Mouse (Mus musculus): ENCODE data around the gene Ctsw. TPM values are rescaled to one million over a fixed set of nuclear protein-coding genes. Genes with fewer than 3 reads are reported as not detected.
"Not testable (repeated sequence)": the region's sequence is repeated elsewhere in the genome, so short reads cannot be mapped to it uniquely, and the experiment has no call there.

The Ctsw gene
- polyA plus RNA-seq, 1 experiment from 2014 or later, result 1.5 TPM

DNA sequence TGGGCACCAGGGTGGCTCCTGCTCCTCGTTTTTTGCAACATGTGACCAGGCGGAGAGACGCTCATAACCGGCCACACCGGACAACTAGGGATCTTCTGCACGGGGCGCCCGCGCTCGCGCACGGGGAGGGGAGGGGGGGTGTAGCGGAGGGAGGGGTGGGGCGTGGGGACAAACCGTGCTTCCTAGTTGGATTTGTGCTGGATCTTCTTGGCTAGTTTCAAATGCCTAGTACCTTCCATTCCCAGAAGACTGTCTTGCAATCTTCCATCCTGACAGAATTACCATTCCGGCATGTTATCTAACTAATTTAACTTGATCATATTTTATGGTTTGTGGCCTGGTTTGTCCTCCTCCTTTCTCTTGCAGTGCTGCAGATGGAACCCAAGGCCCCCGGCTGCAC lies 35.4 kb upstream of the Ctsw start, which contains the start of gene 1700020D05Rik:
1700020D05Rik (minus strand) TSS at position 101 of the 400 bp plus-strand sequence.
- H3K9ac ChIP-seq (replicated peaks; ENCODE audit: low read depth, low read length), result no peak within 1 kb of the TSS
- H3K27ac ChIP-seq (ENCODE audit: low read length), result no peak within 1 kb of the TSS
- no peak within 1 kb of the TSS for H3K4me3 ChIP-seq (ENCODE audit: low read depth, low read length)
- no peak for ATAC-seq (ENCODE audit: insufficient number of reproducible peaks, insufficient read depth, low FRiP score, low read depth)
- no peaks in the 10 kb centered on the region for H3K36me3 ChIP-seq (ENCODE audit: control insufficient read depth, insufficient read depth, low read length)
- H3K27me3 ChIP-seq (ENCODE audit: control insufficient read depth, insufficient read depth, low read length), result no peaks in the 10 kb centered on the region
- H3K4me2 ChIP-seq (replicated peaks; ENCODE audit: low read depth, low read length), result no peak within 1 kb of the TSS
- H3K4me1 ChIP-seq (ENCODE audit: control insufficient read depth, insufficient read depth, low read length), result no peaks in the 10 kb centered on the region
- 62% methylated on average over 17 of the region's 17 CpGs for WGBS
- H3K9me3 ChIP-seq (ENCODE audit: control insufficient read depth, low read depth, low read length), result no peaks in the 10 kb centered on the region

DNA sequence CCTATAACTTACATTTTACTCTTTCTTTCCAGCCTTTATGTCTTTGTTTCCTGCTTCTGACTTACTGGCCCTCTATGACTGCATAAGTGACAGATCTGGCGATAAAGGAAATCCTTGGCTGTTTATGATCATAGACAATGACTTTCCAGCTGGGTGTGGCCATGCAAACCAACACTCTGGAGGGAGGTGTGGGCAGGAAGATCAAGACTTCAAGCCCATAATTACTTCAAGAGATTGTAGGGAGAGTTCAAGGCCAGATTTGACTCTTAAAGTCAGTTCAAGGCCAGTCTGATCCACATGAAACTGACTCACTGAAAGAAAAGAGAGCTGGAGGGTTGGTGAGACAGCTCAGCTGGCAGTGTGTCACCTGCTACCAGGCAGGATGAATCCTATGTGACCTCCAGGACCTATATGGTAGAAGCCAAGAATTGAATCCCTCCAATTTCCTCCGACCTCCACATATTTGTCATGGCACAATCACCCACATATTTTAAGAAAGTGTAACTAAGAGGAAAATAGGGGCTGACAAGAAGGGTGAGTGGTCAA lies 32.1 kb upstream of the Ctsw start:
- no peak overlapping the region for H3K9ac ChIP-seq (replicated peaks; ENCODE audit: low read depth, low read length)
- H3K36me3 ChIP-seq (ENCODE audit: control insufficient read depth, insufficient read depth, low read length), result peaks cover 16% of the 10 kb centered on the region
- no peak overlapping the region for H3K4me2 ChIP-seq (replicated peaks; ENCODE audit: low read depth, low read length)
- WGBS, result 84% methylated on average over 2 of the region's 2 CpGs
- H3K9me3 ChIP-seq (ENCODE audit: control insufficient read depth, low read depth, low read length), result no peaks in the 10 kb centered on the region
- no peaks in the 10 kb centered on the region for H3K27me3 ChIP-seq (ENCODE audit: control insufficient read depth, insufficient read depth, low read length)
- no peak overlapping the region for H3K27ac ChIP-seq (ENCODE audit: low read length)
- no peak overlapping the region for H3K4me3 ChIP-seq (ENCODE audit: low read depth, low read length)
- no peaks in the 10 kb centered on the region for H3K4me1 ChIP-seq (ENCODE audit: control insufficient read depth, insufficient read depth, low read length)
- ATAC-seq (ENCODE audit: insufficient number of reproducible peaks, insufficient read depth, low FRiP score, low read depth), result no peak

DNA sequence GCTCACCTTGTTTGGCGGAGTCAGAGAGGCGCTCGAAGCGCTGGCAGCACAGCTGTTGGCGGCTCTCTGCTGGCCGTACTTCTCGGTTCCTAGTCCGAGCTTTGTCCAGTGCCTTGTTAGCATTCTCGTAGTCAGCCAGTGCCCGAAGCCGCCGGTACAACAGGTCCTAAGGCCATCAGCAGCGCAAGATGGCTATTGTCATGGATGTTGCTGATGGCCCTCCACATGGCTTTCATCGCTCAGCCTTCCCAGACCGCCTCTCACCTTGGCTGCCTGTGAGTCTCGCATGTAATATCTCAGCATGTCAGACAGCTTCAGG lies 27.7 kb upstream of the Ctsw start:
- Histone ChIP-seq H3K9me3 (ENCODE audit: control insufficient read depth, low read depth, low read length) (no peaks in the 10 kb centered on the region), H3K27ac (ENCODE audit: low read length) (no peak overlapping the region), H3K27me3 (ENCODE audit: control insufficient read depth, insufficient read depth, low read length) (no peaks in the 10 kb centered on the region), H3K9ac (replicated peaks; ENCODE audit: low read depth, low read length) (no peak overlapping the region), H3K36me3 (ENCODE audit: control insufficient read depth, insufficient read depth, low read length) (peaks cover 41% of the 10 kb centered on the region), H3K4me1 (ENCODE audit: control insufficient read depth, insufficient read depth, low read length) (0 out of 2 replicates have a peak, but pooled peaks cover 2% of the 10 kb centered on the region), H3K4me3 (ENCODE audit: low read depth, low read length) (no peak overlapping the region), H3K4me2 (replicated peaks; ENCODE audit: low read depth, low read length) (no peak overlapping the region)
- no peak for ATAC-seq (ENCODE audit: insufficient number of reproducible peaks, insufficient read depth, low FRiP score, low read depth)
- WGBS, result 85% methylated on average over 16 of the region's 16 CpGs

DNA sequence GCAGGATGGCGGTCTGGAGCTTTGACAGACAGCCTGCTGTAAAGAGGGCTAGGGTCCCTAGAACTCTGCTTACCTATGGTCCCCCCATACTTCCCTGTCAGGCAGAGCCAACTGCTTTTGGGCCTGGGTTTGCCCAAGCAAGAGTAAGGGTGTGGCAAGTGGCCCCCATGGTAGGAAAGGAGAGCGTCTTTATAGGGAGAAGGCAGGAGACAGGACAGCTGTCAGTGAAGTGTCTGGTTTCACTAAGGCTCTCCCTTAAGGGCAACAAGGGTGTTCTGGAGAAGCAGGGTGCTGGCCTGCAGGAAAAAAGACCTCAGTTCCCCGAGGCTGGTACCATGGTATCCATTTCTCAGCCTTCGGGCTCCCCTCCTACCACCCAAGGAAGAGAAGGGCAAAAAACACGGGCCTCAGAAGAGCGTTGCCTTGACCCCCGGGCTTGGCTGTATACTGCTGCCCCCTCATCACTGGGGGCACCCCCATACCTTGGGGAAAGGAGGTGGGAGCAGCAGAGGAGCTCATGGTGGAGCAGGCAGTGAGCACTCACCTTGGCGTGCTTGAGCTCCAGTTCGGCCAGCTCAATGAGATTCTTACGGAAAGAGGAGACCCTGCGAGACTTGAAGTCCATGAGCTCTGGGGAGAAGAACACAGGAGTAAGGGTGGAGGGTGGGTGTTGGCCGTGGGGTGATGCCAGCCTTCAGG lies 27.2 kb upstream of the Ctsw start:
- ATAC-seq (ENCODE audit: insufficient number of reproducible peaks, insufficient read depth, low FRiP score, low read depth), result no peak
- Histone ChIP-seq H3K27me3 (ENCODE audit: control insufficient read depth, insufficient read depth, low read length) (no peaks in the 10 kb centered on the region), H3K9ac (replicated peaks; ENCODE audit: low read depth, low read length) (no peak overlapping the region), H3K9me3 (ENCODE audit: control insufficient read depth, low read depth, low read length) (no peaks in the 10 kb centered on the region), H3K4me1 (ENCODE audit: control insufficient read depth, insufficient read depth, low read length) (0 out of 2 replicates have a peak, but pooled peaks cover 2% of the 10 kb centered on the region), H3K27ac (ENCODE audit: low read length) (no peak overlapping the region), H3K4me2 (replicated peaks; ENCODE audit: low read depth, low read length) (no peak overlapping the region), H3K36me3 (ENCODE audit: control insufficient read depth, insufficient read depth, low read length) (peaks cover 41% of the 10 kb centered on the region), H3K4me3 (ENCODE audit: low read depth, low read length) (no peak overlapping the region)
- 74% methylated on average over 12 of the region's 12 CpGs for WGBS

DNA sequence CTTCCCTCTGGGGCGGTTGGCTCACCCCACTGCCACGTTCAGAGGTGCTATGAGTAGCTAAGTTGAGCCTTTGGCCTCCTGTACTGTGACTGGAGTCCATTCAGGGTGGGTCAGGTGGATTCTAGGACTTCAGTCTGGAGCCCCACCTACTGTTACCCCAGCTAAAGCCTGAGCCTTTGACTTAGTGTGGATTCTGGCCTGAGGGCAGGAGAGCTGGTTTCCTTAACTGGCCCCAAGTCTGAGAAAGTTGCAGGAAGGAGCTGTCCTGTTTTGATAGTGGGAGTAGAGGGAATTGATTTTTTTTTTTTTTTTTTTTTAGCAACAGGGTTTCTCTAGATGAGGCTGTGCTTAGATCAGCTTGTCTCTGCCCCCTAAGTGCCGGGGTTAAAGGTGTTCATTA lies 26.0 kb upstream of the Ctsw start:
- Histone ChIP-seq H3K36me3 (ENCODE audit: control insufficient read depth, insufficient read depth, low read length) (peaks cover 41% of the 10 kb centered on the region), H3K4me3 (ENCODE audit: low read depth, low read length) (no peak overlapping the region), H3K4me2 (replicated peaks; ENCODE audit: low read depth, low read length) (no peak overlapping the region), H3K9me3 (ENCODE audit: control insufficient read depth, low read depth, low read length) (no peaks in the 10 kb centered on the region), H3K4me1 (ENCODE audit: control insufficient read depth, insufficient read depth, low read length) (0 out of 2 replicates have a peak, but pooled peaks cover 6% of the 10 kb centered on the region), H3K9ac (replicated peaks; ENCODE audit: low read depth, low read length) (no peak overlapping the region), H3K27ac (ENCODE audit: low read length) (no peak overlapping the region), H3K27me3 (ENCODE audit: control insufficient read depth, insufficient read depth, low read length) (no peaks in the 10 kb centered on the region)
- 82% methylated on average over 3 of the region's 3 CpGs for WGBS
- no peak for ATAC-seq (ENCODE audit: insufficient number of reproducible peaks, insufficient read depth, low FRiP score, low read depth)

DNA sequence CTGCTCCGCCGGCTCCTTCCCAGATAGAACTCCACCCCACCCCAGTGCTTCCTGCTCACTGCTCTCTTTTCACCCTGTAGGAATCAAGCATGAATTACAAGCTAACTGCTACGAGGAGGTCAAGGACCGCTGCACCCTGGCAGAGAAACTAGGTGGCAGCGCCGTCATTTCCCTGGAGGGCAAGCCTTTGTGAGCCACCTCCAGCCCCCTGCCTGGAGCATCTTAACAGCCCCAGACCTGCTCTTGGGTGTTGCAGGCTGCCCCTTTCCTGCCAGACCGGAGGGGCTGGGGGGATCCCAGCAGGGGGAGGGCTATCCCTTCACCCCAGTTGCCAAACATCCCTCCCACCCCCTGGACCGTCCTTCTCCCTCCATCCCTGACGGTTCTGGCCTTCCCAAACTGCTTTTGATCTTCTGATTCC lies 25.0 kb upstream of the Ctsw start:
- WGBS, result 75% methylated on average over 9 of the region's 9 CpGs
- H3K9me3 ChIP-seq (ENCODE audit: control insufficient read depth, low read depth, low read length); H3K27ac ChIP-seq (ENCODE audit: low read length); ATAC-seq (ENCODE audit: insufficient number of reproducible peaks, insufficient read depth, low FRiP score, low read depth); H3K4me3 ChIP-seq (ENCODE audit: low read depth, low read length); H3K27me3 ChIP-seq (ENCODE audit: control insufficient read depth, insufficient read depth, low read length); H3K9ac ChIP-seq (replicated peaks; ENCODE audit: low read depth, low read length); H3K4me2 ChIP-seq (replicated peaks; ENCODE audit: low read depth, low read length): not testable (repeated sequence)
- 0 out of 2 replicates have a peak, but pooled peaks cover 11% of the 10 kb centered on the region for H3K4me1 ChIP-seq (ENCODE audit: control insufficient read depth, insufficient read depth, low read length)
- peaks cover 41% of the 10 kb centered on the region for H3K36me3 ChIP-seq (ENCODE audit: control insufficient read depth, insufficient read depth, low read length)

DNA sequence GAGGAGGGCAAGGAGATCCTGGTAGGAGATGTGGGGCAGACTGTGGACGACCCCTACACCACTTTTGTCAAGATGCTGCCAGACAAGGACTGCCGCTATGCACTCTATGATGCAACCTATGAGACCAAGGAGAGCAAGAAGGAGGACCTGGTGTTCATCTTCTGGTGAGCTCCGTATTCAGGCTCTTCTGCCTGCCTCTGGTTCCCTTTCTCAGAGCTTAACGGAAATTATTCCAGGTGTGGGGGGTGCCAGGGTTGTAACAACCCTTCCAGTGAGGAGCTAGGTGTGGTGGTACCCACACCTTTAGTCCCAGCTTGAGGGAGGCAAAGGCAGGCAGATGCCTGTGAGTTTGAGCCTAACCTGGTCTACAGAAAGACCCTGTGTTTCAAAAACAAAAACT lies 24.3 kb upstream of the Ctsw start:
- Histone ChIP-seq H3K36me3 (ENCODE audit: control insufficient read depth, insufficient read depth, low read length) (peaks cover 41% of the 10 kb centered on the region), H3K4me1 (ENCODE audit: control insufficient read depth, insufficient read depth, low read length) (0 out of 2 replicates have a peak, but pooled peaks cover 11% of the 10 kb centered on the region), H3K4me3 (ENCODE audit: low read depth, low read length) (no peak overlapping the region), H3K4me2 (replicated peaks; ENCODE audit: low read depth, low read length) (no peak overlapping the region), H3K9me3 (ENCODE audit: control insufficient read depth, low read depth, low read length) (no peaks in the 10 kb centered on the region), H3K27me3 (ENCODE audit: control insufficient read depth, insufficient read depth, low read length) (no peaks in the 10 kb centered on the region), H3K27ac (ENCODE audit: low read length) (no peak overlapping the region), H3K9ac (replicated peaks; ENCODE audit: low read depth, low read length) (no peak overlapping the region)
- WGBS, result 84% methylated on average over 4 of the region's 4 CpGs
- no peak for ATAC-seq (ENCODE audit: insufficient number of reproducible peaks, insufficient read depth, low FRiP score, low read depth)

DNA sequence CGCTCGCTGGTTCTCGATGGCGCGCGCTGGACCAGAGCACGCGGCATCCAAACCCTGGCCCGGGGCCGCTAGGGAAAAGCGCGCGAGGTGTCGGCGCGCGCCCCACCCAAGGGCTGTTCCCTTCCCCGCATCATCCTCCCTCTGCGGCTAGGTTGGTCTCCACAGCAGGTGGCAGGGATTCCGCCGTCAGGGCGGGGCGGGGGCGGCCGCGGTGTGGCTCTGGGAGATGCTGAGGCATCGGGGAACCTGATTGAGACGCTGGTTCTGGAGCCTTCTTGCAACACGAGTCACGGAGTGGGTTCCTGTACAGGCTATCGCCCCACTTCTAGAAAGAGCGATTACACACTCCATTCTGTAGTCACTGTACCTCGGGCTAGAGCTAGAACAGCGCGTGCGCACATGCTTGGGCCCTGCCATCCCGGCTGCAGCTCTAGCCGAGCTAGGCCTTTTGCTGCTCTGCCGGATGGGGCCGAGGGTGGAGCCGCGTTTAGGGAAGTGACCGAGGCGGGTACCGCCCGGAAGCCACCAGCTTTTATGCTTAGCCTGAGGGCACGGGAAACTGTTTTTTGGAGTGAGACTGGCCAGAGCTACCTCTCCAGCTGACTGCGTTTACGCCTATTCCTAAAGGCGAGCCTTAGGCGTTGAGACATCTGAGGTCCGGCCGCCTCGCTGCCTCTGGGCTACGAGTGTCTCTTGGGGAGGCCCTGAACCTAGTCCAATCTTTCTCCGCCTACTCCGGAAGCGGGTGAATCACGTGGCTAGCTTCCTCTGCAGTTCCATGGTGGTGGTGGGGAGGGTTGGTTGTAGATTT lies 22.8 kb upstream of the Ctsw start:
- peak overlapping the region; percentile 99 for H3K27ac ChIP-seq (ENCODE audit: low read length)
- peak overlapping the region; percentile 97 for H3K9ac ChIP-seq (replicated peaks; ENCODE audit: low read depth, low read length)
- H3K4me3 ChIP-seq (ENCODE audit: low read depth, low read length), result peak overlapping the region; percentile 99
- H3K4me1 ChIP-seq (ENCODE audit: control insufficient read depth, insufficient read depth, low read length), result peaks cover 20% of the 10 kb centered on the region
- H3K9me3 ChIP-seq (ENCODE audit: control insufficient read depth, low read depth, low read length), result no peaks in the 10 kb centered on the region
- H3K4me2 ChIP-seq (replicated peaks; ENCODE audit: low read depth, low read length), result peak overlapping the region; percentile 61
- peaks cover 33% of the 10 kb centered on the region for H3K36me3 ChIP-seq (ENCODE audit: control insufficient read depth, insufficient read depth, low read length)
- no peak for ATAC-seq (ENCODE audit: insufficient number of reproducible peaks, insufficient read depth, low FRiP score, low read depth)
- under 1% methylated on average over 59 of the region's 59 CpGs for WGBS
- no peaks in the 10 kb centered on the region for H3K27me3 ChIP-seq (ENCODE audit: control insufficient read depth, insufficient read depth, low read length)
